Mouse (Mus musculus) small intestine, adult 2 months (tissue): ENCODE measurements at regions not wholly inside any gene's neighbourhood (a gene's known extent, or its start where the extent isn't known, plus 50 kb on each side); places are given as distances from the start of the nearest gene placed in this dataset.

ENCODE experiments used
- CTCF ChIP-seq: fragments of 200-500 bp; IDR thresholded peaks from 2 replicates; pipeline ENCODE4 v1.5.1; 2012; ENCODE audit warnings: low read depth, mild to moderate bottlenecking, control low read depth, inconsistent platforms, low read length, moderate library complexity, mixed read lengths; ENCODE audit not compliant: insufficient replicate concordance, insufficient read length; ENCODE audit errors: extremely low read depth
- POLR2A ChIP-seq: fragments of 200-500 bp; IDR thresholded peaks from 2 replicates; pipeline ENCODE4 v1.6.1; 2012; ENCODE audit warnings: low read depth, mild to moderate bottlenecking, control low read depth, inconsistent platforms, low read length, moderate library complexity

- TF ChIP-seq CTCF (no peak), POLR2A (no peak)
These were observed 578.5 kb upstream of the Intu start for GRCm38 (mm10) chr3:39952556-39952955.
